Mouse (Mus musculus): ENCODE results near the gene Il2ra. TPM values are rescaled to one million over a fixed set of nuclear protein-coding genes. Genes with fewer than 3 reads are reported as not detected.
"Not testable (repeated sequence)": the region's sequence is repeated elsewhere in the genome, so short reads cannot be mapped to it uniquely, and the experiment has no call there.

The Il2ra gene
- total RNA-seq, 2 experiments from 2014 or later = 0.69 to 1.3 TPM

DNA sequence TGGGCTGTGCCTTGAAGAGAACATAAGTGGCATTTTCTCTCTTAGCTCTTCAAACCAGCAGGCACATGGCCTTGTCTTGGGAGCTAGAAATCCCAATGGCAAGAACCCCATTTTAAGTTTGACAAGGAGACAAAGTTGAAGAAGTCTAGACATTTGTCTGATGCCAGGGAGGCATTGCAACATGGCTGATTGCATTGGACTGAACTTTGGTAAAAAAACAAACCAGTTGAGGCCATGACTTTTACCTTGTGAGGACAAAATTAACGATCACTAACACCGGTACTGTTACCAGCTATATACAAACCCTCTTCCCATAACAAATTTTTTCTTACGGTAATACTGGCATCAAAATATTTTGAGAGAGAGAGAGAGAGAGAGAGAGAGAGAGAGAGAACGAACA is 50.7 kb downstream of the Il2ra start:
- no peak for DNase-seq
- intact Hi-C loops (cut with DNase I) = no loop called here

DNA sequence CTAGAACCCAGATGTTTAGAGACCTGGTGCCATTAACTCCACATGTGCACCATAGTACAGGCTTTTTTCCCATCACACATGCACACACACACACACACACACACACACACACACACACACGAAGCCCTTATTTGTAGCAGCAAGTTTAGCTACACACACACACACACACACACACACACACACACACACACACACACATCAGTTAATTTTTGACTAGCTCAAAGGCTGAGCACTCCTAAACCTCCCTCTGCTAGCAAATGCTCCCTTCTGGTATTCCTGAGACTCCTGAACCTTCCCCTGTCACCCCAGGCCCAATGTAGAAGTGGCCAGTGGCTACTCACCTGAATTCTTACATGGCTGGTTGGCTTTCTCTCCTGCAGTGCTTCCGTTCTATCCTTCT is 51.5 kb downstream of the Il2ra start:
- no peak for DNase-seq
- intact Hi-C loops (cut with DNase I) = no loop called here

DNA sequence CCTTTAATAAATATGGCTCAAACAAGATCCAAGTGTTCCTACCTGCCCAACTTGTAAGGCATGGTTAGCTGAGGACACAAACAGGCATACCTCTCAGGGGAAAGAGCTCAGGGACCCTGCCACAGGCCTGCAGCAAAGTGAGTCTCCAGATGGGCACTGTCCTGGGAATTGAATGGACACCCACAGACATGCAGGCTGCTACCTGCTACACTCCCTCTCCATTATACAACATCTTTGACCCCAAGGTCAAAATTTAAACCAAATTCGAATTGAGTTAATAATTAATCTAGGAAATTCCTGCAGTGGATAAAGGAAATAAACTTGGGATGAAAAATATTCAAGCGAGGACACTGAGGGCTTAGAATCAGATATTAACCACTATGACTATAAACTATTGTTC is 53.3 kb downstream of the Il2ra start:
- no peak for DNase-seq
- intact Hi-C loops (cut with DNase I) = no loop called here

GRCm38 (mm10) chr2:11698994-11699393 is 56.4 kb downstream of the Il2ra start:
- no peak for DNase-seq
- intact Hi-C loops (cut with DNase I) = no loop called here

DNA sequence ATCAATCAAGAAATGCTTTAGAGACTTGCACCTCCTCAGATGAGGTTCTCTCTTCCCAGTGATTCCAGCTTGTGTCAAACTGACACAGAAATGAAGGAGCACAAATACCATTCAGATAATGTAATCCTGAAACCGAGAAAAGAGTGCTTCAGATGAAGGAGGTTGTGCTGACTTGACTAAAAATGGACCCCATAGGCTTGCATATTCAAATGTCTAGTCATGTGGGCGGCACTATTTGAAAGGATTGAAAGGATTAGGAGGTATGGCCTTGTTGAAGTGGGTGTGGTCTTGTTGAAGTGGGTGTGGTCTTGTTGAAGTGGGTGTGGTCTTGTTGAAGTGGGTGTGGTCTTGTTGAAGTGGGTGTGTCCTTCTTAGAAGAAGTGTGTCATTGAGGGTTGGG is 57.3 kb downstream of the Il2ra start:
- intact Hi-C loops (cut with DNase I) = no loop called here
- no peak for DNase-seq

DNA sequence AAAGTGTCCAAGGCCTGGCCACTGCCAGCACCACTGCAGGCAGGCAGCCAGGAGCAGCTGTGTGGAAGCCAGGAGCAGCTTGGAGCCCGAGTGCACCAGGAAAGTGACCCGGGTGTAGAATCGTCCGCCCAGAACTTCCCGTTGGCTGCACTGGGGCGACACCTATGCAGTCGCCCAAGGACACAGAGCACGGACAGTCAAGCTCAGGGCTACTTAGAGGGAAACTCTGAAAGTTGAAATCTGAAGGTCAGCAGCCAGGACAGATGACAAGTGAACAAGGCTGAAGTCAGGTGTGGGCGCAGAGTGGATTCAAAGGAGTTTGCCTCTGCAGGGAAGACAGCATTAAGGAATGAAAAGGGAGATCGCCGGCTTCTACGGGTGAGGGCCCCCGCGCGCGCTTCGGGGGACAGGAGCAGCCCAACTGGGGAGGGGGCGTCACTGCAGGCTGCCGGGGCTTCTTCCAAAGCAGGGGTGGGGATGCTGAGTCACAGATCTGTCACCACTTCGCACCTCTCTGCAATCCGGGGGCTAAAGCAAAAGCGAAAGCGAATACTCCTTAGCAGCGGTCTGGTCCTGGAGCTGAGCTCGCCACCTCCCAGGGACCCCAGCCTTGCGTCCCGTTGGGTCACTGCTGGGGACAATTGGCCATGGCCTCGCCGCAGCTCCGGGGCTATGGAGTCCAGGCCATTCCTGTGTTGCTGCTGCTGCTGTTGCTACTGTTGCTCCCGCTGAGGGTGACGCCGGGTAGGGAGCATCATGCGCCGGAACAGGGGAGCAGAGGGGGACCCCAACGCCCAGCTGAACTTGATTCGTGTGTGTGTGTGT is 62.8 kb downstream of the Il2ra start, which contains the start of gene Il15ra:
Gene Il15ra, plus strand, starts transcription at position 90 of the 825 bp plus-strand sequence.
- DNase-seq = peak; percentile 83 to 90

DNA sequence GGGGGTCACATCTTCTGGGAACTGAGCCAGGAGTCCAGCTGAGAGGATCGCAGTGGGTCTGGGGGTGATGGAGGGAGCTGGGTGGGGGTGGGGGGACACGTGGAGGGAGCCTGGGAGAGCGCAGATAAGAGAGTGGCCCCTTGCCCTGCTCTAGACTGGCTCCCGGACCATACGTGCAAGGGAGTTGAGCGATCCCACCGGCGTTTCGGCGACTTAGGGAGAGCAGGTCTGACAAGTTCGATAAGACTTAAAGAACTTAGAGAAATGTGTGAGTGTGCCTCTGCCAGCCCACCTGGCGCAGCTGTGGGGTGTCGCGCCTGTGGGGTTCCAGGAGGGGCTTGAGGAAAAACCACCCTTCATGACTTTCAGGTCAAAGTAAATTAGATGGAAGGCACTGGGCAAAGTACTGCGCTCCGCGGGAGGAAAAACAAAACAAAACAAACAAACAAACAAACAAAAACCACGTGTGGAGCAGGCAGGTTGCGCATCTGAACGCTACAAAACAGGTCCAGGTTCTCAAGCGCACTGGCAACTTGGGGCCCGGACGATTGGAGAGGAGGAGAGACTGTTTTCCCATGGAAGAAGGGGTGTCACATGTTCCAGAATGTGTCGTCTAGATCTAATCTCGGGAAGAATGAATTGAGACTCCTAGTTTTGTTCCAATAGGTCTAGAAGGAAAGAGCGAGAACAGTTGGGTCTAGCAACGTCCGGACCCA is 63.6 kb downstream of the Il2ra start:
- DNase-seq = no peak

More for the DNA sequence above, 62.8 kb downstream of the Il2ra start, which contains the start of gene Il15ra:
- intact Hi-C loops (cut with DNase I) = loop anchor here (5.0 kb wide), 2 partner anchors 72 to 103 kb away; partner anchors contain the start of genes Ankrd16, Fbh1 and Rbm17

GRCm38 (mm10) chr2:11706746-11707065 is 64.1 kb downstream of the Il2ra start:
- DNase-seq = no peak
- intact Hi-C loops (cut with DNase I) = loop anchor here (5.0 kb wide), 2 partner anchors 71 to 104 kb away; partner anchors contain the start of genes Ankrd16, Fbh1 and Rbm17

More for the DNA sequence above, 63.6 kb downstream of the Il2ra start:
- intact Hi-C loops (cut with DNase I) = loop anchor here (5.0 kb wide), 2 partner anchors 71 to 104 kb away; partner anchors contain the start of genes Ankrd16, Fbh1 and Rbm17

DNA sequence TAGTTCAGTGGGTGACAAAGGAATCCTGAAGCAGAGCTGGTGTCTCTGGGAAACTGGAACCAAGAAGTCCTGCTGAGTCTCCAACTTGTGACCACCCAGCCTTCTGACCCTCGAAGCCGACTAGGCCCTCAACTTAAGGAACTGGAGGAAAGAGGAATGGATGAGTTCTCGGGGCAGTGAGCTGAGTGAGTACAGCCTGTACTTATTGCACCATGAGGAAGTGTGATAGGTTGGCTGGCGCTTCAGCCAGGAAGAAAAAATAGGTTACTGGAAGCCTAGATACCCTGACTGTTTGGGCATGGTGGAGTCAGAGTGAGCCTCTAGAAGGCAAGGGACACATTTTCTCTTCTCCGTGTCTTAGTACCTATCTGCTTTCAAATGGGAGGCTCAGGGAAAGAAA is 65.9 kb downstream of the Il2ra start:
- intact Hi-C loops (cut with DNase I) = loop anchor here (5.0 kb wide), 2 partner anchors 69 to 106 kb away; partner anchors contain the start of genes Ankrd16, Fbh1 and Rbm17
- no peak for DNase-seq

DNA sequence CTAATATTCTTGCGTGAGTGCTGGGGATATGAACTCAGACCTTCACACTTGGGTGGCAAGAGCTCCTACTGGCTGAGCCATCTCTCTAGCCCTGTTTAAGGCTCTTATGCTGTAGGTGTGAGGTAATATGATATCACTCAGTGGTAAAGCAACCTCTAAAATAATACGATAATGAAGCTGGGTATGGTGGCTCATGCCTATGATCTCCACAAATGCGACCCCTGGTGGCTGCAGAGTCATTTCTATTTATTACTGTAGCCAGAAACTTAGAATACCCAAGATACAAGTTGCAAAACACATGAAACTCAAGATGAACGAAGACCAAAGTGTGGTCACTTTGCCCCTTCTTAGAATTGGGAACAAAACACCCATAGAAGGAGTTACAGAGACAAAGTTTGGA is 67.5 kb downstream of the Il2ra start:
- intact Hi-C loops (cut with DNase I) = not testable (repeated sequence)
- peak; percentile 26 to 43 for DNase-seq

DNA sequence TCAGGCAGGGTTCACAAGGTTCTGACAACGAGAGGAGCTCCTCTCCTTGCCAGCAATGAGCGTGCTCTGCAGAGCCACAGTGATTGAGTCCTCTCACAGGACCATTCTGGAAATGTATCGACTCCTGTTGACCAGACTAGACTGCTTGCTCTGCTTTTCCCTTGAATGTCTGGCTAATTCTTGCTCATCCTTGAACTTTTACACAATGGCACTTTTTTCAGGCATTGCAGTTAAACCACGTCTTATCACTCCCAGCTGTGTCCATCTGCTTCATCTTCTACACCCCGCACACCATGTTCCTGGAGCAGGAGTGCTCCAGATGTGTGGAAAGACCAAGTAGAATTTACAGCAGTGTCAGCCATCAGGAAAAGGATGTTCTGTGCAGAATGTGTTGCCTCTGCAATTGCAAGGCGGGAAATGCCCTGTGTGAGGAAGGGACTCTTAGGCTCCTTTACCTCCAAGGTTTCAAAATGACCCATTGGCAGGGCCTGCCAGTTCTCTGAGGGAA is 69.9 kb downstream of the Il2ra start:
- intact Hi-C loops (cut with DNase I) = no loop called here
- peak in 1 of 2 experiments; percentile 8 for DNase-seq

DNA sequence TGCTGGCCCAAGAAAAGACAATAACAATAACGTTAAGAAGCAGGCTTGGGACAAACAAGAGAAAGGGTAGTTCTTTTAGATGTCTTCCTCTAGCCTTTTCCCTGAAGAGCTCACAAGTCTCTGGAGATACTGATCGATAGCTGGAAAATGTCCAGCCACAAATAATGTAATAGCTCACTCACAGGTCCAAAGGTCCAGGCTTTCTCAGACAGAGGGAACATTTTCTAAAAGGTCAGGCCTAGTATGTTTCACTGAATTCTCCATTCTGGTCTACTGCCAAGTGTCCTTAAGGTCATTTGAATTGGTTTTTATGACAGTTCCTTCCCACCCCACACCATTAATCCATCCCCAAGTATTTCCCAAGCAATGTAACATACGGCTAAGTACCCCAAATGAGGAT is 70.4 kb downstream of the Il2ra start:
- DNase-seq = no peak
- intact Hi-C loops (cut with DNase I) = no loop called here

GRCm38 (mm10) chr2:11714535-11714934 is 71.9 kb downstream of the Il2ra start:
- DNase-seq = no peak
- intact Hi-C loops (cut with DNase I) = no loop called here

DNA sequence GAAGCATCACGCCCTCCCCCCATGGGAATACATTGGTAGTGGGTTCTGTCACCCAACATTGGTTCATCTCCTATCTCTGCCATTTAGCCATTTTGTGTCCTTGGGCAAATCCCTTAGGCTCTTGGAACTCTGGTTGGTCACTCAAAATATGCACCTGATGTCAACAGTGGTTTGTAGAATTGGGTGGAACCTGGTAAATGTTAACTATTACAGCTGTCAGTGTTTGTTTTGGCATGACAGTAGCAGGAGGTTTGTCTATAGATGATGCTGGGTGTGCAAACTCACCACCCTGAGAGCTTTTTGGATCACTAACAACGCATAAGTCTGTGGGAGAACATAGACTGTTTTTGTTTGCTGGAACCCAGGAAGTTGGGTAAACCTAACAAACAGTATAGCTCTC is 76.0 kb downstream of the Il2ra start:
- DNase-seq = no peak
- intact Hi-C loops (cut with DNase I) = no loop called here

DNA sequence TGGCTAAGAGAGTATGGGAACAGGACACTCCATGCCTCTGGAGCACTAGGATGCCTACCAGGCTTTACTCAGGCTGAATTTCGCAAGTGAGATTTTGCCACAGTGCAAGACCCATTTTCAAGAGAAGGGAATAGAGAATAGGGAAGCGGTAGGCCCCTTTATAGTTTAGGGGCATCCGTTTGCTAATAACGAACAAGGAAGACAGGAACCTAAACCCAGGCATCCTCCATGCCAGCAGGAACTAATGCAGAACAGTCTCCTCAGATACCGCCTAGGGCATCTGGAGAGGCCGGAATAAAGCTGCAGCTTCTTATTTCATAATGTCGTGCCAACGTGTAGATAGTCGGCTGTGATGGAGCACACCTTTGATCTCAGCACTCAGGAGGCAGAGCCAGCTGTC is 80.0 kb downstream of the Il2ra start:
- DNase-seq = no peak
- intact Hi-C loops (cut with DNase I) = no loop called here

DNA sequence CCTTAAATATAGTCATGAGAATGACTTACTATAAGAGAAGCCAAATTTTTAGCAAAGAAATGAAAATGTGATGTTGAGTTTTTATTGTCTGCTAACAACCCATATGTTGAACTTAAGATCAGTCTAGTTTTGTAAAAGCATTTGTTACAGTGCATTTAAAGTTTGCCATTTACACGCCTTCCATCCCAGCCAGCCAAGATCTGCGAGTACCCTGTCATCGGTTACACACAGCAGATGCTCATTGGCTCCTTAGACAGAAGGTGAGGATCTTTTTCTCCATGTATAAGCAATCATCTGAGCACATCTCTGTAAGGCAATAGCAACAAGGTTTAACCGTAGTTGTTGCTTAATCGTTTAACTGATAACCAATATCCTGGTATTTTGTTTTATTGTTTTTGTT is 85.0 kb downstream of the Il2ra start:
- no peak for DNase-seq
- intact Hi-C loops (cut with DNase I) = no loop called here

- intact Hi-C loops (cut with DNase I) = no loop called here
- no peak for DNase-seq
These were observed 86.5 kb downstream of the Il2ra start for GRCm38 (mm10) chr2:11729091-11729490.

- no peak for DNase-seq
These were observed 90.4 kb downstream of the Il2ra start for GRCm38 (mm10) chr2:11732978-11733377.

DNA sequence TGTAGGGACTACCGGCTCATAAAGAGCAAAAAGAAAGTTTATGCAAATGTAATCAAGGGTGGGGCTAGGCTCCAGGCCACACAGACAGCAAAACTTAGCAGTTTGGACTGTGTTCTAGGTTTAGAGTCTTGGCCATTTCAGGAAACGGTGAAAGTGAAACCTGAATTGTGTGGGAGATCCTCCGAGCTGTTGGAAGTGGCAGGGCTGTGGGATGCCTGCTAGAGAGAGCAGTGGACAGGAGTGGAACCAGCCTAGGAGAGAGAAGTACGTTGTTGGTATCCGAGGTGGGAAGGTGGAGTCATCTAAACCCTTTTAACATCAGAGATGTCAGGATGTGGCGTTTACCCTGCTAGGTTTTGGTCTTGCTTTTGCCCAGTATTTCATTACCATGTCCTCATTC is 93.2 kb downstream of the Il2ra start:
- intact Hi-C loops (cut with DNase I) = no loop called here
- DNase-seq = no peak

More at GRCm38 (mm10) chr2:11732978-11733377, 90.4 kb downstream of the Il2ra start:
- intact Hi-C loops (cut with DNase I) = no loop called here

DNA sequence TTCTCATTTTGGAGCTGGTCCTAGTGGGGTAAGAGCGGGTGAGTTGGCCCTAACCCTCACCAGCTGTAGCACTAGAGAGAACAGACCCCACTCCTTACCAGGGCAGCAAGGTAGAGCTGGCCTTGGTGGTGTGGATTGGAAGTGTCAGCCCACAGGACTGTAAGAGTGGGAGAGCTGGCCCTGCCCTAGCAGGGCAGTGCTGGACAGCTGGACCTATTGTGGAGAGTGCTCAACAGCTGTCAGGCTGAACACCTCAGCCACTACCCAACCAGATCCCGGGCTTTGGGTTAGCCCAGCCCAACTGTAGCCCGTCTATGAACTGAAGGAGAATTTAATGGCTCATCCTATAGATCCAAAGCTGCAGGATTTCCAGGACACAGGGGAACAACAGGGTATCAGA is 96.2 kb downstream of the Il2ra start:
- intact Hi-C loops (cut with DNase I) = no loop called here
- DNase-seq = no peak

DNA sequence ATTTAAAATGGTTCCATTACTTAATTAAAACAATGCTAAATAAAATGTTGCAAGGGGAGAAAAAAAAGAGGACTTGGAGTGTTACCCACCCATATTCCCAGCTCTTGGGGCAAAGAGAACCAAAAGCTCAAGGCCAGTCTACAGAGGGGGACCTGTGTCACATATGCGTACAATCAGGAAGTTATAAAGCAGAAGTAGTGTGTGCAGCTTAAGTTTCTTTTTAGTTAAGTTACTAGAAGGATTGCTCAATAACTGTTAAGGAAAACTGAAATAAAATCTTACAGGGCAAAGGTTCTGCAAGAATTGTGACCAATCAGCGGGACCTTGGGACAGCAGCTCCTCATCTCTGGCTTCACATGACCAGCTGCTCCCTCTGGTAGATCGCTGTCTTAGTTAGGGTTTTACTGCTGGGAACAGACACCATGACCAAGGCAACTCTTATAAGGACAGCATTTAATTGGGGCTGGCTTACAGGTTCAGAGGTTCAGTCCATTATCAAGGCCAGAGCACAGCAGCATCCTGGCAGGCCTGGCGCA is 97.0 kb downstream of the Il2ra start:
- intact Hi-C loops (cut with DNase I) = no loop called here
- no peak for DNase-seq

Data from heart, postnatal 14 days (tissue).